Mouse (Mus musculus) kidney, adult 2 months (tissue): ENCODE results near the gene Rps6kc1. TPM values are rescaled to one million over a fixed set of nuclear protein-coding genes. Genes with fewer than 3 reads are reported as not detected.

Experiments
- DNase-seq: peaks from one replicate; pipeline ENCODE4 v3.0.0; 2021
- H3K27ac ChIP-seq: fragments of 200-500 bp; 2 replicates; pipeline ENCODE4 v1.5.1; 2012; ENCODE audit warnings: low read depth, low read length, control low read depth, inconsistent platforms; ENCODE audit not compliant: insufficient read depth
- H3K27me3 ChIP-seq: fragments of 200-500 bp; replicated peaks from 2 replicates; pipeline ENCODE4 v1.6.1; 2012; ENCODE audit warnings: mild to moderate bottlenecking, moderate library complexity, low read length, inconsistent platforms; ENCODE audit not compliant: control insufficient read depth, insufficient read depth
- H3K36me3 ChIP-seq: fragments of 200-500 bp; 2 replicates; pipeline ENCODE4 v1.6.1; 2012; ENCODE audit warnings: mild to moderate bottlenecking, moderate library complexity, low read length, inconsistent platforms; ENCODE audit not compliant: control insufficient read depth, insufficient read depth
- H3K4me1 ChIP-seq: fragments of 200-500 bp; 2 replicates; pipeline ENCODE4 v1.6.1; 2011; ENCODE audit warnings: low read length; ENCODE audit not compliant: control insufficient read depth, insufficient read depth
- H3K4me3 ChIP-seq: fragments of 200-500 bp; 2 replicates; pipeline ENCODE4 v1.5.1; 2011; ENCODE audit warnings: mild to moderate bottlenecking, low read depth, low read length, control low read depth; ENCODE audit not compliant: insufficient read depth
- CTCF ChIP-seq: fragments of 200-500 bp; conservative IDR thresholded peaks from 2 replicates; pipeline ENCODE4 v1.5.1; 2011; ENCODE audit warnings: low read depth, mild to moderate bottlenecking, control low read depth, low read length, moderate library complexity, mixed read lengths; ENCODE audit not compliant: insufficient read depth, insufficient read length
- POLR2A ChIP-seq: fragments of 200-500 bp; IDR thresholded peaks from one replicate; pipeline ENCODE4 v1.6.1; 2011; ENCODE audit warnings: low read depth, low read length, control low read depth
- WGBS: fragments of 180-500 bp; shearing (Covaris S2); methylation state at CpG from one replicate; pipeline ENCODE4 v1.1.7; 2018; 5-methylcytosine and 5-hydroxymethylcytosine counted together
- polyA plus RNA-seq: library from polyadenylated mRNA; depleted of rRNA; stranded (reverse); fragments of >200 nt; gene quantifications from 2 replicates; pipeline ENCODE4 v1.2.3, GENCODE M21; 2012

Rps6kc1 gene
- polyA plus RNA-seq, 1 experiment: 8.3 TPM

GRCm38 (mm10) chr1:190766800-190767199, 144.8 kb downstream of the Rps6kc1 start:
- no peak for TF ChIP-seq POLR2A
- TF ChIP-seq CTCF: no peak
- Histone ChIP-seq H3K4me3 (no peak overlapping the region), H3K27ac (no peak overlapping the region), H3K36me3 (no peaks in the 10 kb centered on the region), H3K4me1 (no peaks in the 10 kb centered on the region), H3K27me3 (no peaks in the 10 kb centered on the region)
- 97% methylated on average over 2 of the region's 2 CpGs for WGBS
- DNase-seq: no peak

- H3K27ac ChIP-seq: no peak overlapping the region
Measured at GRCm38 (mm10) chr1:190763756-190764155, 147.8 kb downstream of the Rps6kc1 start.

GRCm38 (mm10) chr1:190761786-190762185, 149.8 kb downstream of the Rps6kc1 start:
- no peak for DNase-seq
- H3K36me3 ChIP-seq: no peaks in the 10 kb centered on the region
- H3K4me3 ChIP-seq: no peak overlapping the region
- no peaks in the 10 kb centered on the region for H3K4me1 ChIP-seq
- no peaks in the 10 kb centered on the region for H3K27me3 ChIP-seq
- 33% methylated on average over 5 of the region's 5 CpGs for WGBS
- H3K27ac ChIP-seq: no peak overlapping the region
- TF ChIP-seq POLR2A: no peak
- TF ChIP-seq CTCF: no peak; the same call in 1 of the 2 replicates

More at GRCm38 (mm10) chr1:190763756-190764155, 147.8 kb downstream of the Rps6kc1 start:
- DNase-seq: no peak
- no peaks in the 10 kb centered on the region for H3K27me3 ChIP-seq
- H3K4me3 ChIP-seq: no peak overlapping the region
- no peak for TF ChIP-seq CTCF
- TF ChIP-seq POLR2A: no peak
- no peaks in the 10 kb centered on the region for H3K36me3 ChIP-seq
- WGBS: 84% methylated on average over 10 of the region's 10 CpGs
- no peaks in the 10 kb centered on the region for H3K4me1 ChIP-seq

- no peak for TF ChIP-seq POLR2A
- H3K27me3 ChIP-seq: no peaks in the 10 kb centered on the region
- no peak for DNase-seq
- H3K4me3 ChIP-seq: no peak overlapping the region
- WGBS: 61% methylated on average over 8 of the region's 8 CpGs
- no peaks in the 10 kb centered on the region for H3K36me3 ChIP-seq
- H3K4me1 ChIP-seq: no peaks in the 10 kb centered on the region
- no peak overlapping the region for H3K27ac ChIP-seq
Measured at GRCm38 (mm10) chr1:190757899-190758298, 153.7 kb downstream of the Rps6kc1 start.

GRCm38 (mm10) chr1:190751794-190752570, 159.6 kb downstream of the Rps6kc1 start:
- H3K4me1 ChIP-seq: no peaks in the 10 kb centered on the region
- H3K27ac ChIP-seq: no peak overlapping the region
- no peak overlapping the region for H3K4me3 ChIP-seq
- TF ChIP-seq CTCF (no peak), POLR2A (no peak)
- H3K27me3 ChIP-seq: no peaks in the 10 kb centered on the region
- DNase-seq: no peak
- WGBS: 76% methylated on average over 8 of the region's 8 CpGs
- no peaks in the 10 kb centered on the region for H3K36me3 ChIP-seq

GRCm38 (mm10) chr1:190748937-190749336, 162.6 kb downstream of the Rps6kc1 start:
- H3K27ac ChIP-seq: no peak overlapping the region
- H3K4me3 ChIP-seq: no peak overlapping the region
- 89% methylated on average over 10 of the region's 10 CpGs for WGBS
- no peak for TF ChIP-seq CTCF
- no peak for TF ChIP-seq POLR2A
- no peaks in the 10 kb centered on the region for H3K27me3 ChIP-seq
- no peak for DNase-seq
- H3K4me1 ChIP-seq: no peaks in the 10 kb centered on the region
- H3K36me3 ChIP-seq: no peaks in the 10 kb centered on the region

GRCm38 (mm10) chr1:190741421-190741820, 170.1 kb downstream of the Rps6kc1 start:
- Histone ChIP-seq H3K36me3 (no peaks in the 10 kb centered on the region), H3K4me3 (no peak overlapping the region), H3K4me1 (no peaks in the 10 kb centered on the region), H3K27ac (no peak overlapping the region), H3K27me3 (no peaks in the 10 kb centered on the region)
- WGBS: 63% methylated on average over 5 of the region's 5 CpGs
- TF ChIP-seq POLR2A (no peak), CTCF (no peak)
- no peak for DNase-seq
